Mouse (Mus musculus): Measurements from ENCODE around the gene Ltbp1. TPM values are rescaled to one million over a fixed set of nuclear protein-coding genes. Genes with fewer than 3 reads are reported as not detected.
A peak's percentile ranks its signal among the peaks of the same experiment; 100 is the strongest.

Gene Ltbp1
- polyA plus RNA-seq, 1 experiment from 2014 or later: 2.9 TPM

DNA sequence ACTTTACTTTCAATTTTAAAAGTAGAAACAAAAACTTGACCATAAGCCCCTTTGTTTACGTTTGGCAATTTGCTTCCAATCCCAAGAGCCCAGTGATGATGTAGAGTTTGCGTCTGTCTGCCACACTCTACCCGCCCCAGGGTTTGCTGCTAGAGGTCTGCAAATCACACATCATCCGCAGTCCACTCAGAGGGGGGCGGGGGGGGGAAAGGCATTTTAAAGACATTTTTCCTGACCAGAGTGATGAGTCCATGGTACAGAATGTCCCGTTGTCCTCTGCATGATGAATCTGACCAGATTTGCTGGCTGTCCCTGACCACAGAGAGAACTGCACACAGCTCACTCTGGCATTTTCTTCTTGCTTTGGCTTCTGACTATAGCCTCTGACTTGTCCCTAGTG lies 269.9 kb downstream of the Ltbp1 start:
- WGBS (ENCODE audit: insufficient replicate concordance): 67% methylated on average over 6 of the region's 6 CpGs
- Histone ChIP-seq H3K4me3 (replicated peaks) (no peak overlapping the region), H3K9ac (no peak overlapping the region), H3K9me3 (replicated peaks) (no peaks in the 10 kb centered on the region), H3K27ac (no peak overlapping the region), H3K36me3 (no peaks in the 10 kb centered on the region), H3K4me2 (no peak overlapping the region), H3K27me3 (no peaks in the 10 kb centered on the region), H3K4me1 (replicated peaks) (no peaks in the 10 kb centered on the region)
- no peak for ATAC-seq (ENCODE audit: low read depth)
- DNase-seq: no peak

DNA sequence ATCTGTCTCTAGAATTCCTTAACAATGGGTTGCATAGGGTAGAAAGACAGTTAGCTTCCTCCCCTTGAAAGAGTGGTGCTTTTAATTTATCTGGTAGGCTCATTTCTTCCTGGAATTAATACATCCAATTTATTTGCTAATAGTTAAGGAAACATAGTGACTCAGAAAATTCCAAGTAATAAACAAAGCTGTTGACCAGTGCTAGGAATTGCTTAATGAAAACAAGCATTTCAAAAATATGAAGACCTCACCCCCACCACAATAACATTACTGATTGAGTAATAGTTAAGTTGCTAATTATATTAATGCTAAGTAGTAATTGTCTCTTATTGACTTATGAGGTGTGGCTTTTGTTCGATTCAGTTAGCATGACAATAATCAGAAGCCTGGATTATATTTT lies 272.7 kb downstream of the Ltbp1 start:
- Histone ChIP-seq H3K27ac (no peak overlapping the region), H3K9me3 (replicated peaks) (no peaks in the 10 kb centered on the region), H3K4me1 (replicated peaks) (no peaks in the 10 kb centered on the region), H3K4me2 (no peak overlapping the region), H3K27me3 (no peaks in the 10 kb centered on the region), H3K36me3 (no peaks in the 10 kb centered on the region), H3K9ac (no peak overlapping the region), H3K4me3 (replicated peaks) (no peak overlapping the region)
- DNase-seq: no peak
- ATAC-seq (ENCODE audit: low read depth): no peak
- 65% methylated on average over 1 of the region's 1 CpGs for WGBS (ENCODE audit: insufficient replicate concordance)

DNA sequence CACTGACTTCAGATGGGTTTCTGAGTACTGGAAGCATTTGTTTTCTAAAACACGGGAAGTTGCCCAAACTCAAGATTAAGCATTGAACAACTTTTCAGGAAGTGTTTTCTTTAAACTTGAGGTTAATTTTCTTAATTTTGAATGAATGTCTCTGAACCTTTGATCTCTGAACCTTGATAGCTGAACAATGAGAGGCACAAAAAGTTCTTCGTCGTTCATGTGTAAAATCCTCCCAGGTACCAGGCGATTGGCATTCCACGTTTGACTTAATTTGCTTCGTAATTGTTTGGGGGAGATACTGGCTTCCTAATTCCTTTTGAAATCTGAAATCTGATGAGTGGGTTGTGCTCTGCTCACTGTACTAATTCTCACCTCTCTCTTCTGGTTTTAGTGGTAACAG lies 273.2 kb downstream of the Ltbp1 start:
- ATAC-seq (ENCODE audit: low read depth): no peak
- Histone ChIP-seq H3K9me3 (replicated peaks) (no peaks in the 10 kb centered on the region), H3K27ac (no peak overlapping the region), H3K9ac (no peak overlapping the region), H3K36me3 (no peaks in the 10 kb centered on the region), H3K4me1 (replicated peaks) (no peaks in the 10 kb centered on the region), H3K4me2 (no peak overlapping the region), H3K4me3 (replicated peaks) (no peak overlapping the region), H3K27me3 (no peaks in the 10 kb centered on the region)
- WGBS (ENCODE audit: insufficient replicate concordance): 75% methylated on average over 6 of the region's 6 CpGs
- no peak for DNase-seq

DNA sequence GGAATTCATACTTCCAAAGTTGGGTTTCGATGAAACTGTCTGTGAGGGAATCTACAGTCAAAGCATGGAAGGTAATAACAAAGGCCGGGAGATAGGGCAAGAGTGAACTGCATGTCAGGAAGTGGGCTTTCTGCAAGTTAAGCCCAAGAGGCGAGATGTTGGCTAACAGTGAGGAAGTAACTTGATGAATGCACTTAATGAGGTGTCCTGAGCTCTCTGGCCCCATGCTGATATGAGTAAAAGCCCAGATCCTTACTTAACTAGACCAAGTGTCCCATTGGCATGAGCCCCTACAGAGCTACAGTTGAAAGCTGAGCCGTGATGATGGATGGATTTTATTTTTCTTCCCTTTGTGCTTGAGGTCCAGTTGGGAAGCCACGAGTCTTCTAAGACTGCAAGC lies 276.0 kb downstream of the Ltbp1 start:
- no peak overlapping the region for H3K27ac ChIP-seq
- H3K4me3 ChIP-seq (replicated peaks): no peak overlapping the region
- no peaks in the 10 kb centered on the region for H3K4me1 ChIP-seq (replicated peaks)
- no peaks in the 10 kb centered on the region for H3K36me3 ChIP-seq
- 50% methylated on average over 5 of the region's 5 CpGs for WGBS (ENCODE audit: insufficient replicate concordance)
- no peak overlapping the region for H3K4me2 ChIP-seq
- no peak for ATAC-seq (ENCODE audit: low read depth)
- H3K9ac ChIP-seq: no peak overlapping the region
- no peak for DNase-seq
- no peaks in the 10 kb centered on the region for H3K9me3 ChIP-seq (replicated peaks)
- H3K27me3 ChIP-seq: no peaks in the 10 kb centered on the region

DNA sequence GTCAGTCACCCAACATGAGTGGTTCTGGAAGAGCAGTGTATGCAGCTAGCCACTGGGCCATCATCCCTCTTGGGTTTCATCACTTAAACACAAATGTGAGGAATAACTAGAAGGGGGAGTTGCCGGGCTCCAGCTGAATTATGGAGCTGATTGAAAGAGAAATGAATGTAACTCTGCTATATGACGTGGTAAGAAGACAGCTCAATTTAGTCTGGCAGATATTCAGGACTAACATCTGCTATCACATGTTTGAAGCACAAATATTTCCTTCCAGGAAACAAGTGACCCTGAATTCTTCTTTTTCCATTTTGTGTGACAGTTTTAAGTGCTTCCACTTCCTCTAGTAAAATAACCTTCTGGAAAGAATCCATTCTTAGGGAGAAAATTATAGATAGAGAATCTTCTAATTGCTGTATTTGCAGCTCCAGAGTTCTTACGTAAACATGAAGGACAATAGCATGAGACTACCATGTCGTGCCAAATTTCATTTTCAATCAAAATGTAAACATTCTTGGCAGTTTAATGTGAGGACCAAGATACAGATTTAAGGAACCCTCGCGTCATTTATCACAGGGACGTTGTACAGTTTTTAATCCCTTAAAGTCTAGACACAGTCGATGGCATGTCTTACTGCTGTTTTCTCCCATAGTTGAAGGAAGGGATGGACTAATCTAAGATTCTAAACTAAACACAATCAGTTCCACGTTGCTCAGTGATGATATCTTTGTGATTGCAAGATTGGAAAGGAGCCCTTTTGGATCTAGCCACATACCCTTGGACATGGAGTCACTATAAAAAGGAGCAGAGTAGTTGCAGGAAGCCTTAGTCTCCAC lies 279.7 kb downstream of the Ltbp1 start:
- 65% methylated on average over 9 of the region's 9 CpGs for WGBS (ENCODE audit: insufficient replicate concordance)

DNA sequence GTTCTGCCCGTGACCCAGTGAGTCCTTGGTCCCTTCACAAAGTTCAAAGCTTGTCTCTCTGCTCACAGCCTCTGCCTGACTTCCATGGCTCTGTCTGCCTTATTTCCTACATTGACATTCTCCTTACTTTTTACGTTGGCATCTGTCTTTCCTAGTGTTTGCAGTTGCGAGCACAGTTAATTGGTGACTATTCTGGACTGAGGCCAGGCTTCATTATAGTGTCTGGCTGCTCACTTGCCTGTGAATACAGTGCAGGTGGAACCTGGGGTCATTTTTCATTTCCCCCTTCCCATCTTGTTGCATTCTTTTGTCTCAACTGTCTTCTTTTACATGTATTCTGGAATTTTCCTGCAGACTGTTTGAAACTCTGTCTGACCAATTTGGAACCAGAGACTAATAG lies 287.6 kb downstream of the Ltbp1 start:
- H3K36me3 ChIP-seq: no peaks in the 10 kb centered on the region
- H3K27ac ChIP-seq: no peak overlapping the region
- no peak overlapping the region for H3K9ac ChIP-seq
- WGBS (ENCODE audit: insufficient replicate concordance): 65% methylated on average over 3 of the region's 3 CpGs
- H3K4me3 ChIP-seq (replicated peaks): no peak overlapping the region
- no peak for DNase-seq
- no peaks in the 10 kb centered on the region for H3K9me3 ChIP-seq (replicated peaks)
- H3K27me3 ChIP-seq: no peaks in the 10 kb centered on the region
- H3K4me2 ChIP-seq: no peak overlapping the region
- ATAC-seq (ENCODE audit: low read depth): no peak
- H3K4me1 ChIP-seq (replicated peaks): no peaks in the 10 kb centered on the region

More for the DNA sequence above, 279.7 kb downstream of the Ltbp1 start:
- ATAC-seq (ENCODE audit: low read depth) (no peak), DNase-seq (no peak)
- Histone ChIP-seq H3K4me2 (no peak overlapping the region), H3K36me3 (no peaks in the 10 kb centered on the region), H3K4me3 (replicated peaks) (no peak overlapping the region), H3K4me1 (replicated peaks) (no peaks in the 10 kb centered on the region), H3K27ac (no peak overlapping the region), H3K9me3 (replicated peaks) (no peaks in the 10 kb centered on the region), H3K9ac (no peak overlapping the region), H3K27me3 (no peaks in the 10 kb centered on the region)

DNA sequence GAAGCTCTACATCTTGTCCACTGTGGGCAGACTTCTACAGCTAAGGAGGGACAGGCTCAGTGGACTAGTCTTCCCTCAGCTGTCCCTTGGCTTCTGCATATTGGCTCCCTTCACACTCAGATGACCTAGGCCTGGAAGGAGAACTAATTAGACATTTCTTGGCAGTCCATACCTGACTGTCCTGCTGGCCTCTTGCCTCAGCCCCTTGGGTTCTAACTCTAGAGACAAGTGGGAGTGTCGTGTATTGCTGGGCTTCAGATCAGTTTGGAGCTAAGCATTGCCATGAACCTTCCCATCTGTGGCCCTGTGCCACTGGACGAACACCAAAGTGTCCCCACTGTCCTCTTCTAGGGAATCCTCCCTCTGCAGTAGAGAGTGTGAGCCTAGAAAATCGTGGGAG lies 288.4 kb downstream of the Ltbp1 start:
- Histone ChIP-seq H3K4me2 (no peak overlapping the region), H3K27ac (no peak overlapping the region), H3K4me3 (replicated peaks) (no peak overlapping the region), H3K9ac (no peak overlapping the region), H3K9me3 (replicated peaks) (no peaks in the 10 kb centered on the region), H3K36me3 (no peaks in the 10 kb centered on the region), H3K27me3 (no peaks in the 10 kb centered on the region), H3K4me1 (replicated peaks) (no peaks in the 10 kb centered on the region)
- DNase-seq (no peak), ATAC-seq (ENCODE audit: low read depth) (no peak)
- WGBS (ENCODE audit: insufficient replicate concordance): 47% methylated on average over 3 of the region's 3 CpGs

DNA sequence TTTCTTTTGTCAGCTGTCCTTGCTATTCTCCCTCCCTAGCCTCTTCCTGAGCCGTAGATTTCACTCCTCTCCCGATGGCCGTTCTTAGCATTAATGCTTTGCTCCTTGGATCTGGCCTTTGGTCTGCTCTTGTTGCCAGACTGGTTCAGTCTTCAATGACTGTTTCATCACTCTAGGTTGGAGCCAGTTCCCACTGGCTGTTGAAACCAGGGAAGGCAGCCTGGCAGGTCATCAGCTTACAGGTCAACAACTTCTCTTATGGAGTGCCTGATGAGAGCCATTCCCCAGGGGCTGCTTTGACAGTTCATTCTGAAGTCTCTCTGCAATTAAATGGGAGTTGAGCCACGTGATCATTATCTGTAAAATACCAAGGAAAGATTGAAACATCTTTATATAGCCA lies 295.5 kb downstream of the Ltbp1 start:
- WGBS (ENCODE audit: insufficient replicate concordance): 63% methylated on average over 4 of the region's 4 CpGs
- DNase-seq (no peak), ATAC-seq (ENCODE audit: low read depth) (no peak)
- no peak overlapping the region for H3K4me2 ChIP-seq
- no peaks in the 10 kb centered on the region for H3K4me1 ChIP-seq (replicated peaks)
- H3K9me3 ChIP-seq (replicated peaks): no peaks in the 10 kb centered on the region
- H3K4me3 ChIP-seq (replicated peaks): no peak overlapping the region
- H3K27me3 ChIP-seq: no peaks in the 10 kb centered on the region
- H3K9ac ChIP-seq: no peak overlapping the region
- H3K27ac ChIP-seq: no peak overlapping the region
- no peaks in the 10 kb centered on the region for H3K36me3 ChIP-seq

DNA sequence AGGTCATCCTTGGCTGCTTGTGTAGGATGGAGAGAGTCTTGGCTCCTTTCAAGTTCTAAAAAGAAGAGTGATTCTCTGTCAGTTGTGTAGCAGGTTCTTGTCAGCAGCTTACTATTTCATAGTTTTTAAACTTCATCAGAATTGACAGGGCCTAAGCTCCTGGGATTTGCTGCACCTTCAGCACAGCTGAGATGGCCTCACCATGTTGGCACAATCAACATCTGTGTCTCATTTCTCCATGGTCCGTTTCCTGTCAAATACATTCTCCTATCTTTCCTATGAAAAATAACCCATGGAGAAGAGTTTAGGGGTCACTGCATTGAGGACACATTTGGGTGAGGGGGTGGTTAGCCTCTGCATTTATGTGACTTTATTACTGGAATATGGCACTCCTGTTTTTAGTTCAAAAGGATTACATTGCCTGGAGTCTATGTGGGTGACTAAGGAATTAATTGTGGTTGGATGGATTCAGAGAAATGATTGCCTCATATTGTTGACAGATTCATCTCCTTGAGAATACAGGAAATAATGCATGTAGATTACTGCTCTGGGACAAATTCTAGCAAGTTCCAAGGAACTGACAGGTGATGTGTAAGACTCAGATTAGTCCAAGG lies 299.5 kb downstream of the Ltbp1 start:
- 43% methylated on average over 1 of the region's 1 CpGs for WGBS (ENCODE audit: insufficient replicate concordance)
- Histone ChIP-seq H3K9ac (no peak overlapping the region), H3K4me3 (replicated peaks) (no peak overlapping the region), H3K27me3 (no peaks in the 10 kb centered on the region), H3K36me3 (no peaks in the 10 kb centered on the region), H3K4me1 (replicated peaks) (no peaks in the 10 kb centered on the region), H3K27ac (no peak overlapping the region), H3K9me3 (replicated peaks) (no peaks in the 10 kb centered on the region), H3K4me2 (no peak overlapping the region)
- ATAC-seq (ENCODE audit: low read depth) (no peak), DNase-seq (no peak)

DNA sequence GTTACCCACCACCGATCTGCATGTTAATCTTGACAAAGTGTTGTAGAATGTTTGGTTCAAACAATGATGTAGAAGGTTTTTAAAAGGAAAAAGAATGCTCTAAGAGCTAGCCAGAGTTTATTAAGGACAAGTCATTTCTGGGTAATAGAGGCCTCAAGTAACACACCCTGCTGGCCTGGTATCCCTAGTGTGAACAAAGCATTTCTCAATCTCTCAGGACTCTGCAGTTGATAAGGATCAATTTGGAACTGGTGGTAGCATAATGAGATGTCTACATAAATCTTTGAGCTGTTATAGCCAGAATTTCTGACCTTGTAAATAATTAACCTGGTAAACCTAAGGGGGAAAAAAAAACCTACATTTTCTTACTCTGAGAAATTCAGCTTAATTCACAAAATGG lies 300.3 kb downstream of the Ltbp1 start:
- no peaks in the 10 kb centered on the region for H3K27me3 ChIP-seq
- 90% methylated on average over 1 of the region's 1 CpGs for WGBS (ENCODE audit: insufficient replicate concordance)
- no peak overlapping the region for H3K4me2 ChIP-seq
- no peaks in the 10 kb centered on the region for H3K36me3 ChIP-seq
- no peak overlapping the region for H3K4me3 ChIP-seq (replicated peaks)
- no peak overlapping the region for H3K27ac ChIP-seq
- H3K9ac ChIP-seq: no peak overlapping the region
- ATAC-seq (ENCODE audit: low read depth) (no peak), DNase-seq (no peak)
- H3K9me3 ChIP-seq (replicated peaks): no peaks in the 10 kb centered on the region
- no peaks in the 10 kb centered on the region for H3K4me1 ChIP-seq (replicated peaks)

DNA sequence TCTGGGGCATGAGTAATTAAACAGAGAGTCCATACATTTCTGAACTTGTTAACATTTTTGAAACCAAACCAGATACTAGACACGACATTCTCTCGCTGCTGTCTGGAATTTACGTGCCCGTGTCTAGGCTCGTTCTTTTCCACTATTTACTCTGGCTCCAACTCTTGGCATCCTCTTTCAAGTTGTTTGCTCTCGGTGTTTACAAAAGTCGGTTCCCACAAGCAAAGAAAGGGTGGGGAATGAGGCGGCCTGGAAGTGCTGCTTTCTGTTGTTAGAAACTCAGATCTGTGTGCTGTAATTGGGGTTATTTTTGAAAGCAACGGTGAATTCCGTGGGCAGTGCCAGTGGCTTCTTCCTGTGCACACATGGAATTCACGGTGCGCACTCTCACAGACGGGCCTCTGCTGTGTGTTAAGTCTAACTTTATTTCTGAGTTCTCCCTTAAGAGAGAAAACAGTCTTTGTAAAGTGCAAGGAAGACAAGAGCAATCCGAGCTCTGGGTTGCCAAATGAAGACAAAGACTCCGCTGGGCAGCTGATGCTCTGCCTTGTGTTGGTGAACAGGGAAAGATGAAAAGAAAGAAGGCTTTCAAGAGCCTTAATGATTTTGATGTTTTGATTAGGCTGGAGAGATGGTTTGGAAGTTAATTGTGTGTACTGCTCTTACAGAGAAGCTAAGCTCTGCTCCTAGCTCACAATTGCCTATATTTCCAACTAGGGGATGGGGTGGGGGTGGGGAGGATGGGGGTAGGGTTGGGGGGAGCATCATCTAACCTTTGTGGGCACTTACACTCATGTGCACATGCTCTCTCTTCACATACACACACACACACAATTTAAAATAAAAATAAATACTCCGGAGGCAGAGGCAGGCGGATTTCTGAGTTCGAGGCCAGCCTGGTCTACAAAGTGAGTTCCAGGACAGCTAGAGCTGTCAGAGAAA lies 302.0 kb downstream of the Ltbp1 start:
- Histone ChIP-seq H3K36me3 (no peaks in the 10 kb centered on the region), H3K4me1 (replicated peaks) (no peaks in the 10 kb centered on the region), H3K9me3 (replicated peaks) (no peaks in the 10 kb centered on the region), H3K4me2 (0 out of 2 replicates have a peak overlapping the region, but pooled peaks have one; percentile 19), H3K27ac (no peak overlapping the region), H3K9ac (no peak overlapping the region), H3K27me3 (no peaks in the 10 kb centered on the region), H3K4me3 (replicated peaks) (no peak overlapping the region)
- 66% methylated on average over 18 of the region's 18 CpGs for WGBS (ENCODE audit: insufficient replicate concordance)
- no peak for DNase-seq
- ATAC-seq (ENCODE audit: low read depth): no peak

Measured in liver, embryonic 13.5 days (tissue).